Mouse (Mus musculus) CH12.LX (cell line): ENCODE data around the gene Pepd. TPM values are rescaled to one million over a fixed set of nuclear protein-coding genes. Genes with fewer than 3 reads are reported as not detected.

Source experiments
- DNase-seq: peaks from one replicate; pipeline ENCODE4 v3.0.0-alpha.2; 2013; ENCODE audit errors: extremely low read depth
- H3K27ac ChIP-seq: 2 replicates; pipeline ENCODE4 v1.5.1; 2012; ENCODE audit warnings: low read depth, mild to moderate bottlenecking, control low read depth, moderate library complexity; ENCODE audit not compliant: insufficient read depth
- H3K27me3 ChIP-seq: replicated peaks from 2 replicates; pipeline ENCODE3; 2012; ENCODE audit warnings: inconsistent platforms
- H3K36me3 ChIP-seq, 2 experiments: replicated peaks in 1 of 2; 2 replicates each; pipeline versions ENCODE3 to v1.6.1; 2012; ENCODE audit warnings: inconsistent platforms in 1 of 2, low read length in 1 of 2, mild to moderate bottlenecking in 1 of 2, mixed read lengths in 1 of 2, moderate library complexity in 1 of 2; ENCODE audit not compliant: control insufficient read depth in 1 of 2, insufficient read depth in 1 of 2
- H3K4me1 ChIP-seq, 2 experiments: 2 replicates each; pipeline ENCODE4 v1.6.1; 2012; ENCODE audit warnings: inconsistent platforms in 1 of 2, moderate library complexity in 1 of 2; ENCODE audit not compliant: insufficient read depth in 2 of 2, control insufficient read depth in 1 of 2
- H3K4me2 ChIP-seq: 2 replicates; pipeline ENCODE4 v1.6.1; 2012; ENCODE audit warnings: low read depth, mild to moderate bottlenecking, control low read depth; ENCODE audit not compliant: poor library complexity, insufficient read depth, severe bottlenecking
- H3K4me3 ChIP-seq, 3 experiments: fragments of 150-350 bp in 1 of 3; sonication (generic) in 1 of 3; replicated peaks in 1 of 3; 2 replicates each; pipeline versions ENCODE3 to v1.5.1; 2011 to 2012; ENCODE audit warnings: low read depth in 2 of 3, low read length in 2 of 3, mild to moderate bottlenecking in 2 of 3, moderate library complexity in 2 of 3, control low read depth in 1 of 3, improper control_type of control experiment in 1 of 3, inconsistent platforms in 1 of 3, mixed read lengths in 1 of 3; ENCODE audit not compliant: poor library complexity in 1 of 3
- H3K79me2 ChIP-seq: replicated peaks from 2 replicates; pipeline ENCODE4 v1.6.1; 2012; ENCODE audit warnings: mild to moderate bottlenecking, moderate library complexity; ENCODE audit not compliant: control insufficient read depth, poor library complexity, insufficient read depth, severe bottlenecking; ENCODE audit errors: extremely low read depth
- H3K9ac ChIP-seq: 2 replicates; pipeline ENCODE4 v1.6.1; 2012; ENCODE audit warnings: low read depth, mild to moderate bottlenecking, control low read depth, moderate library complexity; ENCODE audit not compliant: insufficient read depth
- H3K9me3 ChIP-seq: replicated peaks from 2 replicates; pipeline ENCODE3; 2012; ENCODE audit warnings: low read length, inconsistent platforms, mixed read lengths
- BHLHE40 ChIP-seq: IDR thresholded peaks from 2 replicates; pipeline ENCODE4 v1.6.1; 2011; ENCODE audit warnings: mild to moderate bottlenecking, low read depth, low read length, improper control_type of control experiment
- CHD1 ChIP-seq: IDR thresholded peaks from 2 replicates; pipeline ENCODE4 v1.6.1; 2012; ENCODE audit warnings: low read depth, low read length, improper control_type of control experiment, inconsistent platforms
- CHD2 ChIP-seq: IDR thresholded peaks from 2 replicates; pipeline ENCODE4 v1.6.1; 2011; ENCODE audit warnings: low read length, improper control_type of control experiment
- ELF1 ChIP-seq: IDR thresholded peaks from 2 replicates; pipeline ENCODE4 v1.6.1; 2014; ENCODE audit warnings: low read depth, mild to moderate bottlenecking, inconsistent platforms, low read length, improper control_type of control experiment
- ETS1 ChIP-seq: conservative IDR thresholded peaks from 2 replicates; pipeline ENCODE4 v1.6.1; 2012; ENCODE audit warnings: low read depth, mild to moderate bottlenecking, inconsistent platforms, low read length, improper control_type of control experiment, moderate library complexity
- HCFC1 ChIP-seq: IDR thresholded peaks from 2 replicates; pipeline ENCODE4 v1.6.1; 2012; ENCODE audit warnings: low read depth, mild to moderate bottlenecking, inconsistent platforms, low read length, improper control_type of control experiment
- JUND ChIP-seq: conservative IDR thresholded peaks from 2 replicates; pipeline ENCODE4 v1.6.1; 2011; ENCODE audit warnings: low read depth, low read length, improper control_type of control experiment
- MAFK ChIP-seq: IDR thresholded peaks from 2 replicates; pipeline ENCODE4 v1.6.1; 2011; ENCODE audit warnings: low read length, improper control_type of control experiment; ENCODE audit not compliant: insufficient replicate concordance
- MAZ ChIP-seq: IDR thresholded peaks from 2 replicates; pipeline ENCODE4 v1.6.1; 2012; ENCODE audit warnings: low read depth, mild to moderate bottlenecking, inconsistent platforms, low read length, improper control_type of control experiment, moderate library complexity
- NELFE ChIP-seq: IDR thresholded peaks from 2 replicates; pipeline ENCODE4 v1.6.1; 2011; ENCODE audit warnings: low read depth, low read length, improper control_type of control experiment
- NRF1 ChIP-seq: IDR thresholded peaks from 2 replicates; pipeline ENCODE4 v1.6.1; 2014; ENCODE audit warnings: low read depth, mild to moderate bottlenecking, inconsistent platforms, low read length, improper control_type of control experiment, moderate library complexity
- PAX5 ChIP-seq: IDR thresholded peaks from 2 replicates; pipeline ENCODE4 v1.6.1; 2012; ENCODE audit warnings: low read length, inconsistent platforms, mixed read lengths
- POLR2A ChIP-seq: IDR thresholded peaks from 2 replicates; pipeline ENCODE4 v1.6.1; 2011; ENCODE audit warnings: low read depth, mild to moderate bottlenecking, improper control_type of control experiment, low read length
- RAD21 ChIP-seq: IDR thresholded peaks from 2 replicates; pipeline ENCODE4 v1.6.1; 2011; ENCODE audit warnings: low read depth, mild to moderate bottlenecking, low read length, improper control_type of control experiment, moderate library complexity
- SIN3A ChIP-seq: IDR thresholded peaks from 2 replicates; pipeline ENCODE4 v1.6.1; 2012; ENCODE audit warnings: low read length, improper control_type of control experiment, inconsistent platforms
- UBTF ChIP-seq: IDR thresholded peaks from 2 replicates; pipeline ENCODE4 v1.6.1; 2012; ENCODE audit warnings: low read depth, mild to moderate bottlenecking, inconsistent platforms, low read length, improper control_type of control experiment, moderate library complexity
- USF1 ChIP-seq: IDR thresholded peaks from 2 replicates; pipeline ENCODE4 v1.6.1; 2014; ENCODE audit warnings: low read depth, mild to moderate bottlenecking, inconsistent platforms, low read length, improper control_type of control experiment
- USF2 ChIP-seq: conservative IDR thresholded peaks from 2 replicates; pipeline ENCODE4 v1.6.1; 2011; ENCODE audit warnings: low read depth, low read length, improper control_type of control experiment
- ZNF384 ChIP-seq: IDR thresholded peaks from 2 replicates; pipeline ENCODE4 v1.6.1; 2012; ENCODE audit warnings: low read depth, low read length, improper control_type of control experiment, inconsistent platforms
- dilution Hi-C: fragments of 300-500 bp; cut with MboI; formaldehyde crosslinking; loops from 2 replicates; pipeline ENCODE4 v1.14.3; 2020; ENCODE audit warnings: low sequenced_read_pairs; ENCODE audit not compliant: extremely low pct_unique_long_range_greater_than_20kb, extremely low pct_ligation_motif_present
- in situ Hi-C: fragments of 300-500 bp; cut with MboI; formaldehyde crosslinking; loops from 3 replicates; pipeline ENCODE4 v1.14.3; 2019; ENCODE audit warnings: low sequenced_read_pairs, low pct_ligation_motif_present, low pct_unique_long_range_greater_than_20kb, mixed read lengths
- polyA plus RNA-seq: library from polyadenylated mRNA; unstranded; fragments of >175 nt; gene quantifications from 2 replicates; pipeline ENCODE4 v1.2.1, GENCODE M21; 2012; ENCODE audit warnings: low read depth; ENCODE audit not compliant: insufficient read length
- total RNA-seq, 2 experiments: library from RNA; depleted of rRNA; stranded (reverse); fragments of 300-350 nt in 1 of 2; fragments of >200 nt in 1 of 2; gene quantifications; 2 replicates each; pipeline ENCODE4 v1.2.3; 2012 to 2014

Gene Pepd
- total and polyA plus RNA-seq, 3 experiments = 52.4 to 68.3 (median 53.5) TPM

- Histone ChIP-seq H3K79me2 (no peaks in the 10 kb centered on the region), H3K9ac (no peak overlapping the region), H3K4me1 (no peaks in the 10 kb centered on the region), H3K4me2 (no peak overlapping the region), H3K27me3 (no peaks in the 10 kb centered on the region), H3K9me3 (no peaks in the 10 kb centered on the region)
- DNase-seq = no peak
- no peak for TF ChIP-seq USF2
- no peak for TF ChIP-seq USF1
- TF ChIP-seq PAX5 = no peak
- TF ChIP-seq RAD21 = no peak
- TF ChIP-seq NELFE = no peak
- TF ChIP-seq MAZ = no peak
- TF ChIP-seq, all 38 proteins: peak for 0
- H3K4me3 ChIP-seq = no peak overlapping the region
- in situ Hi-C loops = no loop called here
- H3K36me3 ChIP-seq = peaks cover 54 to 92% of the 10 kb centered on the region in 2 experiments
- dilution Hi-C loops = no loop called here
- H3K27ac ChIP-seq = no peak overlapping the region
Measured at GRCm38 (mm10) chr7:35035565-35035964, 123.4 kb downstream of the Pepd start.

- Histone ChIP-seq H3K36me3 (peaks cover 58 to 92% of the 10 kb centered on the region in 2 experiments), H3K4me1 (no peaks in the 10 kb centered on the region), H3K9me3 (no peaks in the 10 kb centered on the region), H3K27me3 (no peaks in the 10 kb centered on the region), H3K4me2 (no peak overlapping the region), H3K4me3 (no peak overlapping the region), H3K27ac (no peak overlapping the region), H3K79me2 (no peaks in the 10 kb centered on the region), H3K9ac (no peak overlapping the region)
- dilution Hi-C loops (no loop called here), in situ Hi-C loops (no loop called here)
- no peak for TF ChIP-seq ETS1
- no peak for TF ChIP-seq SIN3A
- TF ChIP-seq JUND = no peak
- no peak for TF ChIP-seq ELF1
- no peak for TF ChIP-seq CHD2
- no peak for TF ChIP-seq CHD1
- no peak for TF ChIP-seq MAFK
- TF ChIP-seq POLR2A = no peak
- TF ChIP-seq USF1 = no peak
- no peak for DNase-seq
Measured at GRCm38 (mm10) chr7:35036266-35036731, 124.1 kb downstream of the Pepd start.

DNA sequence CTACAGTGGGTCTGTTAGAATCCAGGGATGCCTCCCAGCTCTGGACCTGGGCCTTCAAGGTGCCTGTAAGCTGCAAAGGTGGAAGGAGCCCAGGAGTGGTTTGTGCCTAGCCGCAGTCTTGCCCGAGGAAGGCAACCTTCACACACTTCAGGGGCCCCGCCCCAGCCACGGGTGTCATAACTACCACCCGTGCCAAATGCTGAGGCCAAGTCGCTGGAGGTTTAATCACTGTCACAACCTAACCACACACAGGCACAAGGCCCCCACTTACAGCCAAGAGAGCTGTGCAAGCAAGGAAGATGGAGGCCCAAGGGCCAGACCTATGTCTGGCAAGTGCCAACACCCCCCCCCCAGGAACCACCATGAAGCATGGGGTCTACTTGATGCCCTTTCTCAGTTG, 125.2 kb downstream of the Pepd start:
- Histone ChIP-seq H3K9me3 (no peaks in the 10 kb centered on the region), H3K4me2 (no peak overlapping the region), H3K27me3 (no peaks in the 10 kb centered on the region), H3K27ac (no peak overlapping the region), H3K4me3 (no peak overlapping the region), H3K79me2 (no peaks in the 10 kb centered on the region), H3K36me3 (peaks cover 52 to 90% of the 10 kb centered on the region in 2 experiments), H3K9ac (no peak overlapping the region), H3K4me1 (no peaks in the 10 kb centered on the region)
- in situ Hi-C loops = no loop called here
- TF ChIP-seq UBTF = no peak
- TF ChIP-seq NRF1 = no peak
- TF ChIP-seq USF2 = no peak
- TF ChIP-seq BHLHE40 = no peak
- no peak for TF ChIP-seq ZNF384
- no peak for TF ChIP-seq HCFC1
- TF ChIP-seq CHD1 = no peak
- TF ChIP-seq PAX5 = no peak
- no peak for TF ChIP-seq CHD2
- no peak for TF ChIP-seq NELFE
- TF ChIP-seq MAFK = no peak
- no peak for DNase-seq
- dilution Hi-C loops = no loop called here
